Mouse (Mus musculus) kidney, postnatal 4 days (tissue): ENCODE results near the gene P2ry6.

Experiments used
- DNase-seq, 2 experiments: peaks; one replicate each; pipeline ENCODE4 v3.0.0; 2021; ENCODE audit warnings: mixed read lengths in 2 of 2

P2ry6 gene

DNA sequence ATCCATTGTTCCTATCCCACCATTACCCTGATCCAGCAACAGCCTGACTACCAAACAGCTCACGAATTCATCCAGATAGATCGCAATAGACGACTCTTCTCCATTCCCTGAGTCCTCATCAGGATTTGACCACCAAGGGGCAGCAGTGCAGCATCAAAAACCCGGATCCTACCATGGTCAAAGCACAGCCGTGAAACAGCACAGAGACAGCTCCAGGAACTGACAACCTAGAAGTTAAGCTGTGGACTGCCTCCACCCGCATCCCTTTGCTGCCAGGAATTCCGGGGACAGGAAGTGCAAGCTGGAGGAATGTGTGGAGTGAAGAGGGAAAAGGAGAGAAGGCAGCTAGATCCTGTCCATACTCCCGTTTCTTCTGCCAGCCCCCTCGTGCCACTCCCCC, 13.6 kb upstream of the P2ry6 start:
- peak; percentile 85 to 89 for DNase-seq

- DNase-seq, result peak; percentile 38 to 69
These were observed 10.3 kb upstream of the P2ry6 start for GRCm38 (mm10) chr7:100984452-100985395.

- DNase-seq, result peak; percentile 81 to 85
These were observed 4.7 kb upstream of the P2ry6 start for GRCm38 (mm10) chr7:100979175-100979574.

DNA sequence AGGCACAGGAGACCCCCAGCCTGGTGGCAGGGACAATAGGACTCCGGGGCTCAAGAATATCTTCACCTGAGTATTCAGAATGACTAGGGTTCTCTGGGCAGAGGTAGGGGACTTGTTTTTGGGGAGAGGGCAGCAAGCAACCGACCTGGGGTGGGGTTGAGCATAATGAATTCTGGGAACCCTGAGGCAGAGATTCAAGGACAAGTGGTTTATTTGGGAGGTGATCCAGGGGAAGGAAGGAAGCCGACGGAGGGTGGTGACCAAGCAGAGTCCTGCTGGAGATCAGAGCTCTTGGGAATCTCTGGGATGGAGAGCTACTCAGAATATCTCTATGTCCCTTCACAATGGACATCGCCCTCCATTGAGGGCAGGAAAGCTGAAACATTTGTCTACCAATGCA, 3.7 kb upstream of the P2ry6 start:
- DNase-seq, result no peak

GRCm38 (mm10) chr7:100972875-100973274, 1.6 kb downstream of the P2ry6 start:
- DNase-seq, result no peak

DNA sequence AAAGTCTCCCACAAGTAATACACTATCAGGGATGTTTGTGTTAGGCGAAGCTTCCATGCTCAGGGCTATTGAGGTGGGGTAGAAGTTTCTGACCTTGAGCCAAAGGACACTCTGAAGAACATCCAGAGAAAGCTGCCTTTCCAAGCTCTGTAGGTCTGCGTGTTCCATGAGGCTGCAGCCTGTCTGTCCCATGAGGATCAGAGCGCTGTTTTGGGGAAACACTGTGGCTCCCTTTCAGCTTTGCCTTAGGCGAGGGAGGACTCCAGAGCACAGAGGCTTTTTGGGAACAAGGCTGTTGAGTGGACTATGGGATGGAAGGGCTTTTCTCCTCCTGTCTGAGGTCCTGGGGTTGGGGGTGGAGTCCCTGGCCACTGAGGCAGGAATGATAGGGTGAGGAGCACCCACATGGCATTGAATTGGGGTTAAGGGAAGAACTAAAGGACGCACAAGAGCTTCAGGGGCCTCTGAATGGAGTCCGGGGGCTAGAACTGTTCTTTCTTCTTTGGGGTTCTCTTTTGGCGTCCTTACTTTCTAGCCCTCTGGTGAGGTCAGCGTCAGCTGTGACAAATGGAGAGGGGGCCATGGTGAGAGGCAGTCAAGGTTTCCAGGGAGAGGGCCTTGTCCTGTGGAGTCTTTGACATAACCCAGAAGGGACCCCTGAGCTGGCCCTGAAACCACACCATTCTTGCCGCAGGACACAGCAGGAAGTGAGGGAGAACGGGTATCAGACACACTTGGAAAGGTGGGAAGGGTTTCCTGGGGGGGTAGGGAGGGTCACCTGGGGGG, 5.4 kb downstream of the P2ry6 start:
- no peak for DNase-seq

GRCm38 (mm10) chr7:100968376-100968775, 6.1 kb downstream of the P2ry6 start:
- DNase-seq, result no peak

GRCm38 (mm10) chr7:100967850-100968249, 6.6 kb downstream of the P2ry6 start:
- no peak for DNase-seq

GRCm38 (mm10) chr7:100966014-100966413, 8.4 kb downstream of the P2ry6 start:
- no peak for DNase-seq

DNA sequence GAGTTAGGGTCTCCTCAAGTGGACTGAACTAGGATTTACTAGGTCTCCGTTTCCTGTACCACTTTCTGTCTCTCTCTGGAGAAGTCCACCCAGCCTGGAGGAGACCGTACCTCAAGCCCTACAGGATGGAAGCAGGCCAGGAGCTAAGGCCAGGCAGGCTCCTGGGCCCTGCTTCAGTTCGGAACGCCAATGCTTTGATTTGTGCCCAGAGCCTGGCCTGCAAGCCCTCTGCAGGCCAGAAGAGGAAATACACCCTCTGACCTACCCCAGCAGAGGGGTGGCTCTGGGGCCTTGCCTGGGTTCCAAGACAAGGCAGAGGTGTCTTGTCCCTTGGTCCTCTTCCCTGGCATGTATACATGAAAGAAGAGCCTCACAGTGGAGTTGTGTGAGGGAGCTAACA, 9.4 kb downstream of the P2ry6 start:
- DNase-seq, result peak; percentile 34 to 52

GRCm38 (mm10) chr7:100964242-100964641, 10.2 kb downstream of the P2ry6 start:
- no peak for DNase-seq

DNA sequence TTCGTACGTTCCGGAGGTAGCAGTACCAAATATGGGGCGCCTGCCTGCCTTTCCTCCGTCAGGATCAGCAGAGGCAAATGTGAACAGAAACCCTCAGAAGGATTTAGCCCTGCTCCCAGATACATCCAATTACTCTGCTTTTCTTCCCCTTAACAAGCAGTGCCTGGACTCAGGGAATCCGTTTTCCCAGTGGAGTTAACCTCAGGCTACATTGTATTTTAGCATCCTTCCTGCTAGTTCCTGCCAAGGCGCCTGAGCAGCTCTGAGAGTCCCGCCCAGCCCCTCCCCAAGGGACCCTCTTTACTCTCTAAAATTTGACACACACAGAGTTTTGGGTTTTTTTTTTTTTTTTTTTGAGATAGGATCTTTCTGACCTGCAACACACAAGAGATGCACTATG, 11.1 kb downstream of the P2ry6 start:
- DNase-seq, result no peak

GRCm38 (mm10) chr7:100961146-100961545, 13.3 kb downstream of the P2ry6 start:
- DNase-seq, result no peak

DNA sequence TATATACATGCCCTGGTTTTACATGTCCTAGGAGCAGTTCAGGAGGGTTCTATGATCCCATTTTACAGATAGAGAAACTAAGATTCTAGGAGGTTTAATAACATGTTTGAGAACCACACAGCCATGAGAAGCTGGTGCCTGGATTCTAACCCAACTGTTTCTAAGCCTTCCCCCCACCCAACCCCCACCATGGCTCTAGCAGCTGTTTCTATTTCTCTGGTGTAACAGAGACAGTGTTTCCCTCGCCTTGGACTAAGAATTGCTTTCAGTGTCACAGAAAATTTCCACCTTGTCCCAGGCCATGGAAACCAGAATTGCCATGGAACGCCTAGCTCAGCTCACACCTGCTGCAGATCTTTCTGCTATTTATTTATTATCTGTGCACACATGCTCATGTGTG, 14.0 kb downstream of the P2ry6 start:
- DNase-seq, result no peak

- peak; percentile 48 to 51 for DNase-seq
These were observed 16.0 kb downstream of the P2ry6 start for GRCm38 (mm10) chr7:100958426-100958825.

- DNase-seq, result no peak
These were observed 21.8 kb downstream of the P2ry6 start for GRCm38 (mm10) chr7:100952686-100953085.

- peak; percentile 44 to 58 for DNase-seq
These were observed 22.5 kb downstream of the P2ry6 start for GRCm38 (mm10) chr7:100951903-100952302.

DNA sequence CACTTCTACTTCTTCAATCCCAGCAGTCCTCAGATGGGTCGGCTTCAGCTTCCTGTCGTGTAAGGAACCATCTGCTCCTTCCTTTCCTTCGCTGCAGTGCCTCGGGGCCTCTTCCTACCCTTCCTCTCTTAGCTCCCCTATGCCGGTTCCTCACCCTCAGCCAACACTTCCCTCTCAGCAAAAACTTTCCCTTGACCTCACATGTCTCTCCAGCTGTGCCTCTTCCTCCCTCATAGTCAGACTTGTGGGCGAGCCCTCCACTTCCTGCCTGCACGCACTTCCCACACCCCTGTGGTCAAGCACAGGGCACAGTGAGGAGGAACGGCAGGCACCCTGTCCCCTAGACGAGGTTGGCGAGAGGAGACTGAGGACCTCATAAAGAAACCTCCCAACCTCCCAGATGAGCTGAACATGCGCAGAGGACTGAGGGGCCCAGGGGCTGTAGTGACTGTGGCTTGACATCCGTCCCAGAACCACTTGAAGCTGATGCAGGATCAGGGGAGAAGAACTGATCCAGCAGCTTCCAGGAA, 23.9 kb downstream of the P2ry6 start:
- peak; percentile 47 to 66 for DNase-seq

GRCm38 (mm10) chr7:100950031-100950430, 24.4 kb downstream of the P2ry6 start:
- DNase-seq, result no peak

GRCm38 (mm10) chr7:100944738-100945137, 29.7 kb downstream of the P2ry6 start:
- no peak for DNase-seq

GRCm38 (mm10) chr7:100944306-100944705, 30.1 kb downstream of the P2ry6 start:
- DNase-seq, result no peak

DNA sequence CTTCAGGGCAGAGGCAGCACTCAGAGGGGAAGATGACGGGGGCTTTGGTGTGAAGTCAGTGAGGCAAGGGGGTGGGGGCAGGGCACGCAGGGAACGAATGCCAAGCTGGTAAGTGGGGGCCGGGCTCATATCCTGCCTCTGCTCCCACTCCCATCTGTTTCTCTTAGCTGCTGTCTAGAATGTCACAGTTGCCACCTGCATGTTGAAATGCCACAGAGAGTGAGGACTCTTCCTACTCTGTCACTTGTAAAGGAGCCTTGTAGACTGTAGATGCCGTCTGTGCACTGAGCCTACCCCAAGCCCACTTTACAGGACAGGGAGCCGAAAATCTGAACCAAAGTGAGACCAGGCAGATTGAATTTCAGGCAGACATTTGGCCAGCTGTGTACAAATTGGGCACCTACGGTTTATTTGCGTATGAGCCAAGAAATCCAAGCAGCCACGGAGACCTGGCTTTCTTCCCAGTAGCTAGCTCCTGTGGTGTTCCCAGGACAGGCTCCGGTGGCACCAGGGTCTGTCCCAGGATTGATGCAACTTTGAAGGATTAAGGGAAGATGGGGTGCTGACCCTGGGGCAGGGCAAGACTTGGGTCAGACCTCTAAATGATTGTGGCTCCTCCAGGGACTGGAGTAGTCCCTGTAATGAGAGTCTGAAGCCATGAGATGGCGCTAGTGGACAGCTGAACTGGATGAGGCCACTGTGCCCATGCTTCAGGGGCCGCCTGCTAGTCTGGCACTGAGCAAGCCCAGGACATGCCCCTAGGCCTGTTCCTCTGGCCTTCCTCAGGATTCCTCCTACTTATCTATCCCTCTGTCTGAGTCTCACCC, 31.4 kb downstream of the P2ry6 start:
- peak; percentile 76 to 82 for DNase-seq

DNA sequence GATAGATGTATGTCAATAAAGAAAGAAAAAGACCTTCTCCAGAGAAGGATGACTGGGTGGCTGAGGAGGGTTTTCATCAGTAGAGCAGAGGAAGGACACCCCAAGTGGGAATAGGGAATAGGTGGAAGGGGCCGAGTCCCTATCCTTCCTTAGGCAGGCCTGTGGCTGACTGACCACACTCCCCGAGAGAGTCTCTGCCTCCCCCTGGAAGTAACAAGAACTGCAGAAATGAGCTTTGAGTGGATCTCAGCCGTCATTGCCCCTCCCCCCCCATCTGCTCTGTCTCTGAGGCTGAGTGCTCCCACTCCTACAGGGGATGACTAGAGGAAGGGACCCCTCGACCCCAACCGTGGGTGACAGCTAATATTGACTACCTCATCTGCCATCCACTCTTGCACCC, 33.3 kb downstream of the P2ry6 start:
- peak in 1 of 2 experiments; percentile 33 for DNase-seq
